Mouse (Mus musculus): ENCODE data around the gene Phactr4. TPM values are rescaled to one million over a fixed set of nuclear protein-coding genes. Genes with fewer than 3 reads are reported as not detected.

Phactr4 gene
- polyA plus RNA-seq, 1 experiment from 2014 or later = 9.6 TPM

- Histone ChIP-seq H3K27ac (replicated peaks) (no peak overlapping the region), H3K27me3 (no peaks in the 10 kb centered on the region), H3K9ac (no peak overlapping the region), H3K9me3 (no peaks in the 10 kb centered on the region), H3K4me3 (no peak overlapping the region), H3K4me2 (no peak overlapping the region), H3K36me3 (peaks cover 60% of the 10 kb centered on the region), H3K4me1 (replicated peaks) (peaks cover 14% of the 10 kb centered on the region)
- ATAC-seq (ENCODE audit: low read depth) = no peak
- WGBS = 23% methylated on average over 1 of the region's 1 CpGs
Measured at GRCm38 (mm10) chr4:132311209-132311608, 111.1 kb downstream of the Phactr4 start.

DNA sequence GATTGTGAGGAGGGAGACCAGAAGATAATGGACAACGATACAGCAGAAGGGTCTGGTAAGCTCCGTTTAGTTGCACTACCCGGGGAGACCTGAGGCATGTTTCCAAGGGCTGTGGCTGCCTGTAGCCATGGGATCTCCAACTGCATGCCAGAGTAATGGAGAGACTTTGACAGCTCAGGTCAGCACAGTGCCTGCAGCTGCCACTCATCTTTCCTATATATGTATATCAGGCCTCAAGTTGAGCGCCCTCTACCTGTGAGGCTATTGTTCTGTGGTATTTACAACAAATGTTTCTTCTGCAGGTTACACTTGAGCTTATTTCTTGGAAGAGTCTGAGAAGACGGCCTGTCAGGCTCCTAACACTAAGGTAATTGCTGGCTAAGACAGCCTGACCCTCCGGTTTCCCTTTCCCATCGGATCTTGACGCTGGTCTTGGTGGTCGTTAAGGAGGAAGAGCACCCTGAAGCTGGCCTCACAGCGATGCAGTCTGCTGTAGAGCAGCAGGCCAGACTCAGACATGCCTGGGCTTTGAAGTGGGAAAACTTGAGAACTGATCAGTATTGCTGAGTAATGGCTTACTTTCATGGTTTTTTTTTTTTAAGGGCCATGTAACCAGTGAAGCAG is 112.3 kb downstream of the Phactr4 start:
- peak; percentile 17; the same call in 1 of the 2 replicates for ATAC-seq (ENCODE audit: low read depth)
- Histone ChIP-seq H3K27ac (replicated peaks) (peak overlapping the region; percentile 95), H3K4me2 (peak overlapping the region; percentile 89), H3K9ac (peak overlapping the region; percentile 97), H3K4me3 (peak overlapping the region; percentile 86), H3K4me1 (replicated peaks) (peaks cover 14% of the 10 kb centered on the region), H3K36me3 (peaks cover 51% of the 10 kb centered on the region), H3K27me3 (no peaks in the 10 kb centered on the region), H3K9me3 (no peaks in the 10 kb centered on the region)
- WGBS = 25% methylated on average over 10 of the region's 10 CpGs

GRCm38 (mm10) chr4:132309140-132309848 is 113.0 kb downstream of the Phactr4 start:
- peak overlapping the region; percentile 89 for H3K4me2 ChIP-seq
- WGBS = under 1% methylated on average over 15 of the region's 15 CpGs
- peaks cover 14% of the 10 kb centered on the region for H3K4me1 ChIP-seq (replicated peaks)
- peak overlapping the region; percentile 97 for H3K9ac ChIP-seq
- H3K27me3 ChIP-seq = no peaks in the 10 kb centered on the region
- H3K9me3 ChIP-seq = no peaks in the 10 kb centered on the region
- peaks cover 46% of the 10 kb centered on the region for H3K36me3 ChIP-seq
- peak; percentile 24; the same call in 1 of the 2 replicates for ATAC-seq (ENCODE audit: low read depth)
- H3K4me3 ChIP-seq = peak overlapping the region; percentile 86
- H3K27ac ChIP-seq (replicated peaks) = peak overlapping the region; percentile 95

DNA sequence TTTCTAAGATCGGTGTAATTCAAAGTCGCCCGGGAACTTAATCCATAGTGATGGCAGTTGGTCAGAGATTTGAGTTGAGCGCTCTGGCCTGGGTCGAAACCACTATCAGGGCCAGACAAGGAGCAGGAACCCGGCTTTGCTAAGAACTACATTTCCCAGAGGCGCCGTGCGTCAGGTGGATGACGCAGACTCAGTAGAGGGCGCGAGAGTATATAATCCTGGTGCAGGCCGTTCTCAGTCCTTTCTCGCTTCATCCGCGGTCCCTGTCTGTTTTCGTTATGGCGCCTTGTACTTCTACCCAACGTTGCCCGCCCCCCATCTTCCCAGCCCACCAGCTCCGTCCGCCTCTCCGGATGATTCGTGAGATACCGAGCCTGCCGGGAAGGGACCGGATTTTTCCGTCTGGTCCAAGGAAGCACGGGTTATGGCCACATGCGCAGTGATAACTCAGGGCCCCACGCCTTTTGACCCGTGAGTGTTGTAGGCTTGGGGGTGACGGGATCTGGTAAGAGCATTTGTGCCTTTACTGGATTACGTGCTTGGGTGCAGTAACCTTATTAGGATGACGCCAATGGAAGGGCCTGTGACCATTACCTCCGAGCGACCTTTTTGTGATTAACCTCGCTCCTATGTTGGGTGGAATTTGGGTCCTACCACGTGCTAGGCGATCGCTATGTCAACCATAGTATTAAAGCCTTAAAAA is 113.7 kb downstream of the Phactr4 start:
- WGBS = 1% methylated on average over 41 of the region's 41 CpGs
- ATAC-seq (ENCODE audit: low read depth) = peak; percentile 94

GRCm38 (mm10) chr4:132306004-132306403 is 116.3 kb downstream of the Phactr4 start:
- no peak for ATAC-seq (ENCODE audit: low read depth)
- WGBS = 71% methylated on average over 6 of the region's 6 CpGs

More for the DNA sequence above, 113.7 kb downstream of the Phactr4 start:
- H3K9ac ChIP-seq = peak overlapping the region; percentile 97
- peak overlapping the region; percentile 89 for H3K4me2 ChIP-seq
- H3K27ac ChIP-seq (replicated peaks) = peak overlapping the region; percentile 95
- no peaks in the 10 kb centered on the region for H3K27me3 ChIP-seq
- peaks cover 14% of the 10 kb centered on the region for H3K4me1 ChIP-seq (replicated peaks)
- peak overlapping the region; percentile 86 for H3K4me3 ChIP-seq
- H3K36me3 ChIP-seq = peaks cover 39% of the 10 kb centered on the region
- no peaks in the 10 kb centered on the region for H3K9me3 ChIP-seq

More at GRCm38 (mm10) chr4:132306004-132306403, 116.3 kb downstream of the Phactr4 start:
- H3K4me1 ChIP-seq (replicated peaks) = peaks cover 26% of the 10 kb centered on the region
- H3K27me3 ChIP-seq = no peaks in the 10 kb centered on the region
- no peaks in the 10 kb centered on the region for H3K9me3 ChIP-seq
- no peak overlapping the region for H3K4me2 ChIP-seq
- H3K36me3 ChIP-seq = peaks cover 13% of the 10 kb centered on the region
- H3K4me3 ChIP-seq = no peak overlapping the region
- no peak overlapping the region for H3K27ac ChIP-seq (replicated peaks)
- H3K9ac ChIP-seq = no peak overlapping the region

Small RNAs within 50 kb of the gene (microRNA-seq; reads per million reads assigned to microRNA genes)
- not detected for gene Gm25707

Other genes with a start within 250 kb of the Phactr4 start
- gene Ythdf2, start 210.2 kb downstream of the Phactr4 start, polyA plus RNA-seq (2015; fragmentation: Nextera tagmentation; extraction: Ambion mirVana) = 123 and 125 TPM in 2 replicates
- gene Gmeb1, start 160.9 kb downstream of the Phactr4 start, polyA plus RNA-seq (2015; fragmentation: Nextera tagmentation; extraction: Ambion mirVana) = 40.8 and 44.1 TPM in 2 replicates
- gene Taf12, start 148.1 kb downstream of the Phactr4 start, polyA plus RNA-seq (2015; fragmentation: Nextera tagmentation; extraction: Ambion mirVana) = 43.2 and 45.3 TPM in 2 replicates
- 1.1 and 1.7 TPM in 2 replicates for gene Rab42, start 119.1 kb downstream of the Phactr4 start, polyA plus RNA-seq (2015; fragmentation: Nextera tagmentation; extraction: Ambion mirVana)
- 77.5 and 81.3 TPM in 2 replicates for gene Trnau1ap, start 93.0 kb downstream of the Phactr4 start, polyA plus RNA-seq (2015; fragmentation: Nextera tagmentation; extraction: Ambion mirVana)
- 35.6 and 36.1 TPM in 2 replicates for gene Rcc1, start 68.9 kb downstream of the Phactr4 start, polyA plus RNA-seq (2015; fragmentation: Nextera tagmentation; extraction: Ambion mirVana)
- 15.1 and 16.1 TPM in 2 replicates for gene Med18, start 41.4 kb upstream of the Phactr4 start, polyA plus RNA-seq (2015; fragmentation: Nextera tagmentation; extraction: Ambion mirVana)
- gene Sesn2, start 88.0 kb upstream of the Phactr4 start, polyA plus RNA-seq (2015; fragmentation: Nextera tagmentation; extraction: Ambion mirVana) = 6.8 and 8.5 TPM in 2 replicates
- gene Atpif1, start 111.2 kb upstream of the Phactr4 start, polyA plus RNA-seq (2015; fragmentation: Nextera tagmentation; extraction: Ambion mirVana) = 1,393 and 1,600 TPM in 2 replicates
- 150 and 158 TPM in 2 replicates for gene Dnajc8, start 113.1 kb upstream of the Phactr4 start, polyA plus RNA-seq (2015; fragmentation: Nextera tagmentation; extraction: Ambion mirVana)
- 0.80 TPM in 2 replicates for gene Ptafr, start 141.6 kb upstream of the Phactr4 start, polyA plus RNA-seq (2015; fragmentation: Nextera tagmentation; extraction: Ambion mirVana)
- 14.3 and 21.7 TPM in 2 replicates for gene Eya3, start 216.5 kb upstream of the Phactr4 start, polyA plus RNA-seq (2015; fragmentation: Nextera tagmentation; extraction: Ambion mirVana)

Data from neural tube, embryonic 13.5 days (tissue).